Mouse (Mus musculus) limb, embryonic 10.5 days (tissue): ENCODE data around the gene Tiam2. TPM values are rescaled to one million over a fixed set of nuclear protein-coding genes. Genes with fewer than 3 reads are reported as not detected.

Experiments
- DNase-seq: peaks from one replicate; pipeline ENCODE4 v3.0.0-alpha.2; 2017; ENCODE audit warnings: low spot score
- H3K27ac ChIP-seq: fragments of 300-500 bp; sonication (generic); 2 replicates; pipeline ENCODE4 v1.5.1; 2016; ENCODE audit warnings: mild to moderate bottlenecking
- H3K27me3 ChIP-seq: fragments of 300-500 bp; sonication (generic); 2 replicates; pipeline ENCODE4 v1.6.1; 2016; ENCODE audit warnings: low read depth, mild to moderate bottlenecking; ENCODE audit not compliant: poor library complexity, severe bottlenecking
- H3K36me3 ChIP-seq: fragments of 300-500 bp; sonication (generic); 2 replicates; pipeline ENCODE4 v1.6.1; 2016; ENCODE audit warnings: mild to moderate bottlenecking, moderate library complexity
- H3K4me1 ChIP-seq: fragments of 300-500 bp; sonication (generic); 2 replicates; pipeline ENCODE4 v1.6.1; 2016
- H3K4me3 ChIP-seq: fragments of 300-500 bp; sonication (generic); 2 replicates; pipeline ENCODE4 v1.5.1; 2016; ENCODE audit warnings: mild to moderate bottlenecking, moderate library complexity
- H3K9me3 ChIP-seq: fragments of 300-500 bp; sonication (generic); replicated peaks from 2 replicates; pipeline ENCODE4 v1.6.1; 2016; ENCODE audit warnings: mild to moderate bottlenecking
- WGBS: fragments of 180-500 bp; shearing (Covaris S2); methylation state at CpG from one replicate; pipeline ENCODE4 v1.1.7; 2016; 5-methylcytosine and 5-hydroxymethylcytosine counted together
- polyA plus RNA-seq: library from polyadenylated mRNA; unstranded; fragments of >200 nt; fragmentation: Nextera tagmentation; extraction: Ambion mirVana; gene quantifications from 2 replicates; pipeline ENCODE4 v1.2.1, GENCODE M21; 2016

Gene Tiam2
- polyA plus RNA-seq, 1 experiment from 2014 or later = 6.3 TPM

DNA sequence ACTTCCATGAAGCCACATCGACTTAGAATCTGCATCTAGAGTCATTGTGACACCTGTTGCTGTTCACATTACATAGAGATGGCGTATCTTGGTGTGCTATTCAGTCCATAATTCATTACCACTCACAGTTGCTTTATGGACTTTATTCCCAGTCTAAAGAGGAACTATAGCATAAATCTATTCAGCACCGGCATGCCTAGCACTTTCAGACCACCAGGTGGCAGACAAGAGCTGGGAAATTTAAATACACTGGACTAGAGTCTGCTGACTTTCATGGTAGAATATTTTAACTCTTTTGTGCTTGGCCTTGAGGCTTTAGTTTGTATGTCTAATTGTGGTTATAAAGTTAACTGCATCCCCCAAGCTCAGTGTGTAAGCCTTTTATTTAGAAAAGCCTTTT, 122.4 kb downstream of the Tiam2 start:
- WGBS = 36% methylated on average over 3 of the region's 3 CpGs
- Histone ChIP-seq H3K9me3 (no peaks in the 10 kb centered on the region), H3K36me3 (peaks cover 3% of the 10 kb centered on the region; the same call in 1 of the 2 replicates), H3K4me3 (no peak overlapping the region), H3K4me1 (0 out of 2 replicates have a peak, but pooled peaks cover 5% of the 10 kb centered on the region), H3K27me3 (no peaks in the 10 kb centered on the region), H3K27ac (no peak overlapping the region)
- DNase-seq = peak; percentile 77

DNA sequence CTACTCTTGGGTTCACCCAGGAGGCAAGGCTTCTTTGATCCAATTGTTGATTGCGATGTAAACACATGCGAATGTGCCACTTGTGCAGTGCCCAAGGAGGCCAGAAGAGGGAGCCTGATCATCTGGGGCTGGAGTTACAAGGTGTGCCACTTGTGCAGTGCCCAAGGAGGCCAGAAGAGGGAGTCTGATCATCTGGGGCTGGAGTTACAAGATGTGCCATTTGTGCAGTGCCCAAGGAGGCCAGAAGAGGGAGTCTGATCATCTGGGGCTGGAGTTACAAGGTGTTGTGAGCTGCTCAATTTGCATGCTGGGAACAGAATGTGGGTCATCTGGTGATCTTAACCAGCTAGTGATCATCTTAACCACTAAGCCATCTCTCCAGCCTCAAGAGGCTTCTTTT, 124.7 kb downstream of the Tiam2 start:
- peaks cover 3% of the 10 kb centered on the region; the same call in 1 of the 2 replicates for H3K36me3 ChIP-seq
- 0 out of 2 replicates have a peak, but pooled peaks cover 3% of the 10 kb centered on the region for H3K4me1 ChIP-seq
- H3K9me3 ChIP-seq = no peaks in the 10 kb centered on the region
- H3K27ac ChIP-seq = no peak overlapping the region
- no peaks in the 10 kb centered on the region for H3K27me3 ChIP-seq
- no peak overlapping the region for H3K4me3 ChIP-seq
- peak; percentile 49 for DNase-seq
- WGBS = 56% methylated on average over 2 of the region's 2 CpGs

DNA sequence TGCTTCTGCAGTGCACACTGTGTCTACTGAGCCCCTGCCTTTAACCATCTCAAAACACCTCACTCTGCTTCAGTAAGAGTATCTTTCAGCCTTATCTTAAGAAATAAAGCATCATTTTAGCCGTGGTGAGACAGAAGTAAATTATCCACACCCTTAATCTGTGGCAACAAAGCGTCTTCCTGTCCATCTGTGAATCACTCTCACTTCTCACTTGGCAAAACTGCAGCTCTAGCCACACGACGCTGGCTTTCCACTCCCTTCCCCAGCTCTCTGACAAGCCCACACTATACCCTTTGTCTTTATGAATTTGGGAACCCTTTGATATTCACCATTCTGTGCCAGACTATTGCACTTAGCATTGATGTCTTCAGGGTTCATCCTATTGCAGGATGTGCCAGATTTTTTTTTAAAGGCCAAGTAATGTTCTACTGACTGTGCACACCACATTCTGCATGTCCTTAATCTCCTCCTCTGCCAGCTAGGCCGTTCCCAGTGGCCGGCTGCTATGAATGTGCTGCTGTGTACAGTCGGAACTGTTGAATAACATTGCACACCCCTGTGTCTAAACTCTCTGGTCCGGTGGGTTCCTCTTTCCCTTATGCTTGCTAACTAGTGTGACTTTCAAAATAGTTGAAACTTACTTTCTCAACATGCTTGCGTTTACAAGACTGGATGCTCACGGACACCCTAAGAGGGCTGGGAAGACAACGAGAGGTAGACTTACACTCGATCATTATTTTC, 126.4 kb downstream of the Tiam2 start:
- Histone ChIP-seq H3K27me3 (no peaks in the 10 kb centered on the region), H3K4me3 (no peak overlapping the region), H3K9me3 (no peaks in the 10 kb centered on the region), H3K4me1 (no peaks in the 10 kb centered on the region), H3K36me3 (peaks cover 3% of the 10 kb centered on the region; the same call in 1 of the 2 replicates), H3K27ac (no peak overlapping the region)
- DNase-seq = no peak
- 89% methylated on average over 12 of the region's 12 CpGs for WGBS

DNA sequence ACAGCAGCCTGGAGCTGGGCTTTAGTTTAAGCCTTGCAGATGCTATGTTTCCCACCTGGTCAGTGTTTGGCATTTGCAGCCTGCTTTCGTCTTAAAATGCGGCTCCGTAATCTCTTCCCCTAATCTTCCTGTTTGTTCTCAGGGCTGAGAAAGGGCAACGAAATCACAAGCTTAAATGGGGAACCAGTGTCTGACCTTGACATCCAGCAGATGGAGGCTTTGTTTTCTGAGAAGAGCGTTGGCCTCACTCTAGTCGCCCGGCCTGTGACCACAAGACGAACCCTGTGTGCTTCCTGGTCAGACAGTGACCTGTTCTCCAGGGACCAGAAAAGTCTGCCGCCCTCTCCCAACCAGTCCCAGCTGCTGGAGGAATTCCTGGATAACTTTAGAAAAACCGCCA, 127.6 kb downstream of the Tiam2 start:
- 45% methylated on average over 10 of the region's 10 CpGs for WGBS
- no peaks in the 10 kb centered on the region for H3K4me1 ChIP-seq

DNA sequence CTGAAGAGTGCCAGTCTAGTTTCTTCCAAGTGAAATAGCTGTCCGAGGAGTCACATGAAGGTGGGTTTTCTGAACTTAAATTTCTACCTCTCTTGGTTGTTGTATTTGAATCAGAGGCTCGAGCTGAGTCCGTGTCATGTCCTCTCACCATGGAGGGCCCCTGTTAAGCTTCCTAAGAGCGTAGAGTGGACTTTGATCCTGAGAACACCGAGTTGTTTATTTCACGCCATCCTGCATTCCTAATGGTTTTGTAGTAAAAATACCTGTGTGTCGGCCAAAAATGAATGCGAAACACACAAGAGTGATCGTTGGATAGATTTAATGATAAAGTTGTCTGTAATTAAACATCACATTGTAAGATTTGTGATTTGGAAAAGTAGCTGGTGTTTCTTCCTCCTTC, 128.5 kb downstream of the Tiam2 start:
- no peak overlapping the region for H3K4me3 ChIP-seq
- no peak for DNase-seq
- H3K9me3 ChIP-seq = no peaks in the 10 kb centered on the region
- no peaks in the 10 kb centered on the region for H3K27me3 ChIP-seq
- peaks cover 3% of the 10 kb centered on the region; the same call in 1 of the 2 replicates for H3K36me3 ChIP-seq
- whole genome bisulfite sequencing = 91% methylated on average over 9 of the region's 9 CpGs
- no peaks in the 10 kb centered on the region for H3K4me1 ChIP-seq
- no peak overlapping the region for H3K27ac ChIP-seq

More for the DNA sequence above, 127.6 kb downstream of the Tiam2 start:
- Histone ChIP-seq H3K4me3 (no peak overlapping the region), H3K27ac (no peak overlapping the region; the same call in 1 of the 2 replicates), H3K9me3 (no peaks in the 10 kb centered on the region), H3K27me3 (no peaks in the 10 kb centered on the region), H3K36me3 (peaks cover 3% of the 10 kb centered on the region; the same call in 1 of the 2 replicates)
- no peak for DNase-seq

DNA sequence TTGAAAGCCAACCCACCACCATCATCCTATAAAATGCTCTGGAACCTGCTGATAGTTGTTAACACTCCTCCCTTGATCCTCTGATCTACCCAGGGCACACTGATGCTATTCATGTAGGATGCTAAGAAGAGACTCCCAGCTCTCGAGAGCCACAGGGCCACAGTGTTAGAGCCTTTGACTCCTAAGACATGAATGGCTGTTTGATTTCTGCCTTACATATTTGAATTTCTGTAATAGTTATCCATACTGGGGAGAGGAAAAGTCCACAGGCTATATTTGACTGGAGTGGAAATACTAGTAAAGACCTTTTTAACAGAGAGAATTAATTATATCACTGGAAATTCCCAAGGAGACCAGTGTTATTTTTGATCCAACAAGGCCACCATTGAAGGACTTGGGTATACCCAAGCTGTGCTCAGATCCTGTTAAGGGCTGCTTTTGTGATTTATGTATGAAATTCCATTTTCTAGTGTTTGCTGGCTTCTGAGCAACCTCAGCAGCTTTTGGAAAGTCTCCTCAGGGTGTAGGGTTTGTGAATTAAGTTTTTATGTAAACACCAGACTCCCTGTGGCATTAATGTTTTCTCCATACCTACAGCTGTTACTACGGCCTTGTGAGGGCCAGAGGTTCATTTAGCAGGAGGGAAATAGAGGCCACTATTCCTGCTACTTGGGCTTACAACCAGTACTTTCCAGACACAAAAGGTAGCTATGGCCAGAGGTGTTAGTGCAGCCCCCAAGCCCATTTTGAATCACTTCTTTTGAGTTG, 131.7 kb downstream of the Tiam2 start:
- WGBS = 85% methylated on average over 2 of the region's 2 CpGs
- no peaks in the 10 kb centered on the region for H3K27me3 ChIP-seq
- H3K4me3 ChIP-seq = no peak overlapping the region
- no peak for DNase-seq
- H3K4me1 ChIP-seq = no peaks in the 10 kb centered on the region
- H3K36me3 ChIP-seq = no peaks in the 10 kb centered on the region
- H3K27ac ChIP-seq = no peak overlapping the region
- no peaks in the 10 kb centered on the region for H3K9me3 ChIP-seq

DNA sequence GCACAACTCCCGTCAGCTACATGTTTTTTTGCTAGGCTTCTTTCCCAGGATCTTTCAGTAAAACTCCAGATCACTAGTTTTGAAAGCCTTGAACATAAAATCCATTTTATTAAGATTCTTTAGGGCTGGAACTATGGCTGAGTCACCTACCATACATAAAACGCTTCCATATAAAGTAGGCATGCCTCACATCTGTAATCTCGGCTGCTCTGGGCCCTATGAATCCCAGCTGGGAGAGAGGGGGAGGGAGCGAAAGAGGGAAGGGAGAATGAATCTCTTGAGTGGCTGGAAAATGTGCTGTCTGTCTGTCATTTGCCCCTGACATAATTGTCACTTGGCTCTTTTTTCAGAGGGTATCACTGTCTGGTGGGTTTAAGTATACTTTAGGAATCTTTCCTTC, 139.5 kb downstream of the Tiam2 start:
- Histone ChIP-seq H3K27ac (no peak overlapping the region), H3K9me3 (no peaks in the 10 kb centered on the region), H3K36me3 (no peaks in the 10 kb centered on the region), H3K4me1 (peaks cover 12% of the 10 kb centered on the region), H3K4me3 (no peak overlapping the region), H3K27me3 (no peaks in the 10 kb centered on the region)
- no peak for DNase-seq
- WGBS = 81% methylated on average over 4 of the region's 4 CpGs

DNA sequence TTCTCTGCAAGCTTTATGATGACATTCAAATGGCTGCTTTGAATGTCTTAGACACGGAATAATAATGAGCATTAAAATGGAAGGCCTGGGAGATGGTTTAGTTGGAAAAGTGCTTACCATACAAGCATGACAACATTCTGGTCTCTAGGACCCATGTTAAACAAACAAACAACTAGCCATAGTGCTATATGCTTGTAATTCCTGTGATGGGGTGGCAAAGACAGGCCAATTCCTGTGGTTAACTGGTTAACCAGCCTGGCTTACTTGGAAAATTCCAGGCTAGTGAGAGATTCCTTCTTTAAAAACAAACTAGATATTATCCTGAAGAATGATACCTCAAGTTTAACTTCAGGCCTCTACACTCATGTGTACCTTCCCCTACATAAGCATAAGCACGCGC, 140.3 kb downstream of the Tiam2 start:
- no peak overlapping the region for H3K27ac ChIP-seq
- H3K4me1 ChIP-seq = peaks cover 12% of the 10 kb centered on the region
- DNase-seq = no peak
- no peak overlapping the region for H3K4me3 ChIP-seq
- H3K9me3 ChIP-seq = no peaks in the 10 kb centered on the region
- no peaks in the 10 kb centered on the region for H3K27me3 ChIP-seq
- no peaks in the 10 kb centered on the region for H3K36me3 ChIP-seq
- WGBS = 98% methylated on average over 3 of the region's 3 CpGs

DNA sequence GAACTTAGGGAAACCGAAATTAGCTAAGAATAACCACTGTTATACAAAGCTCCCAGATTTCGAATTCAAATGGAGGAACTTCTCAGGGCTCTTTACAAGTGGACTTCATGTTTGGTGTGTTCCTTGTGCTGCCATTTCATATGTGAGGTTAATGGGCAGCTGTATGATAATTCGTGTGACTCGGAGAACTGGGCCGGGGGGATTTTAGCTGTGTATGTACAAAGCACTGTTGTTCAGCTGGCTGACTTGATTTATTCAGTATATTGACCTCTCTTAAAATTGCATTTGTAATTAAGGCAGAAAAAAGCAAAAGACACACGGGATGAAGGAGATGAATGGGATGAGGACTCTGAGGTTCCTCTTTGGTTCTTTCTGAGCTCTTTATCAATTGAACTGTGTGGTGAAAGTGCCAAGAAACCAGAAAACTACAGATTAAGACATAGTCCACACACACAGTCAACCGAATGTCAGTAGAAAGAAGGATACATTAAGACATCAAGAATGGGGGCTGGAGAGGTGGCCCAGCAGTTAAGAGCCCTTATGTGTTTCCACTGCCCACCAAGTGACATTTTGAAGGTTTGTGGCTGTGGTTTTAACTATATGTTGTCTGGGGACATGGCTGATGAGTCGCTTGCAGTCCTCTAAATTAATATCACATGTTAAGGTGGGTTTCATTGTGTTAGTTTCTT, 141.4 kb downstream of the Tiam2 start:
- Histone ChIP-seq H3K4me1 (peaks cover 12% of the 10 kb centered on the region), H3K27me3 (no peaks in the 10 kb centered on the region), H3K9me3 (no peaks in the 10 kb centered on the region), H3K36me3 (no peaks in the 10 kb centered on the region), H3K27ac (no peak overlapping the region), H3K4me3 (no peak overlapping the region)
- no peak for DNase-seq
- 88% methylated on average over 8 of the region's 8 CpGs for WGBS

DNA sequence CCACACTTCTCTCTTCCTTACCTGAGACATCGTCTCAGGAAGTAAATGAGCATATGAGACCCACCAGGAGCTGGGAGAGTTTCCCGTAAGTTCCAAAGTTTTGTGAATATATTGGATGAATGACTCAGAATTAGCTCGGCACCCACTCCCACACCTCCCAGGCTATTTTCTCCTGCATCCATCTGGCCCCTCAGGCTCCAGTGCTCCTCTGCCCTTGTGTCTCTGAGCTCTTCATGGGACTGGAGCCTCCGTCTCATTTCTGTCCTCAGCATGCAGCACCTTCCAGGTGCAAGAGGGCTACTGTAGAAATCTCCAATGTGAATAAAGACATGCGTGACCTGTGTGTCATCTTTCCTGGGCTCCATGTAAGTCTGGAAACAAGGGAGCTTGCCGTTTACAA, 145.6 kb downstream of the Tiam2 start:
- Histone ChIP-seq H3K27me3 (no peaks in the 10 kb centered on the region), H3K27ac (no peak overlapping the region), H3K9me3 (no peaks in the 10 kb centered on the region), H3K4me3 (no peak overlapping the region), H3K4me1 (no peaks in the 10 kb centered on the region), H3K36me3 (no peaks in the 10 kb centered on the region)
- no peak for DNase-seq
- WGBS = 88% methylated on average over 6 of the region's 6 CpGs

DNA sequence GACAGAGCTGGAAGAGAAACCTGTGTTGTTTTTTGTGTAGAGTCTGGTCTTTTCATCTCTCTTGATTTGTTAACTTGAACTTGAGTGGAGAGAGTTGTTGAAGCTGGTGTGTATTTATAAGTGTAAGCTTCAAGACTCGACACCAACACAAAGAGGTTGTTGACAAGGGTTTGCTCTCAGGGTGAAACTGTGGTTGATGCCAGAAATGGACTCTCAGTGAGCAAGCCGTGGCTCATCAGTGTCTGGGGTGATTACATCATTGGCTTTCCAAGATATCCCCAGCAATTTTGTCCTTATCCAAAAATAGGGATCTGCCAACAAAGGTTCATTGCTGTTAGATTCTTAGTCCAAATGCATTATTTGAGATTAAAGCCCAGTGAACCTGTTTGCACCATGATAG, 150.2 kb downstream of the Tiam2 start:
- H3K27me3 ChIP-seq = no peaks in the 10 kb centered on the region
- no peak overlapping the region for H3K27ac ChIP-seq
- no peak overlapping the region for H3K4me3 ChIP-seq
- H3K4me1 ChIP-seq = no peaks in the 10 kb centered on the region
- DNase-seq = no peak
- no peaks in the 10 kb centered on the region for H3K9me3 ChIP-seq
- WGBS = 94% methylated on average over 2 of the region's 2 CpGs
- no peaks in the 10 kb centered on the region for H3K36me3 ChIP-seq

DNA sequence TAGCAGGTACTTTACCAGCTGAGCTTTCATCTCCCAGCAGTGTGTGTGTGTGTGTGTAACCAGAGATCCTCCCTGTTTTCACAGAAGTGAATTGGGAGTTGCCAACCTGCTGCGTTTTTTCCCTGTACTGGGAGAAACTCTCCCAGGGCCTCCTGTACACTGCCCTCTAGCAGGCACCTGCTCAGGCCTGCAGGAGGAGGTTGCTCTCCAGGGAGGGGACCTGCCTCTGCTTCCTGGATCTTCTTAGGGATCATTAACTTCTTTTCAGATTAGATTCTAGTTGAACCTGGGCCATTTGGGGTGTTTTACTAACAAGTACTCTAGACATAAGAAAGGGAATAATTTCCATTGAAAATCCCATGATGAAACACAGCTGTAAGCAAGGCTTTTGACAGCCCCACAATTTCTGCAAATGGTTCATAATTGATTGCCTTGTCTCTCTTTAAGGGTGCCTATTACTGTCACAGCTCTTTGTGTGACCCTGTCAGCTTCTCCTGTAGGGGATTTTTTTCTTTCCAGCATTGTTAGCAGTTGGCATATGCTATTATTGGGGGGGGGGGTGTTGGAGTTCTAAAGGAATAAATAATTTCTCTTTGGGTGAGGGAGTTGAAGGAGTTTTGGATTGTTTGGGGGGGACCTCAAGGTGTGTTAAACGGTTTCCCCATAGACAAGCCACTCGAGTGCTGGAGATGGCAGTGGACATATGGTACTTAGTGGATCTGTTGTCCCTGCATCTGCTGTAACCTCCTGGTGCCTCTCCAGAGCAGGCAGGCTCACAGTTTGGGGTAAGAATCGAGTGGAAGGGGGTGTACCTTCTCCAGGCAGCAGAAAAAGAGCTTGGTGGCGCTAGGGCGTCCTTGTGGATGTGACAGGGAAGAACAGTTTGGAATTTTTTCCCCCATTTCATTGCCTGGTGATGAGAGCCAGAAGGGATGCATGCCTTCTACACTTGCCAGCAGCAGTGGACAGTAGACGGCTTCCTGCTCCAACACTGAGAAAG, 155.5 kb downstream of the Tiam2 start:
- Histone ChIP-seq H3K4me1 (no peaks in the 10 kb centered on the region), H3K4me3 (no peak overlapping the region), H3K36me3 (no peaks in the 10 kb centered on the region), H3K9me3 (no peaks in the 10 kb centered on the region), H3K27me3 (no peaks in the 10 kb centered on the region), H3K27ac (no peak overlapping the region)
- no peak for DNase-seq
- WGBS = 70% methylated on average over 7 of the region's 7 CpGs
